Mouse (Mus musculus) liver, adult 2 months (tissue): ENCODE data around the gene Dhdds.

Experiments used
- CTCF ChIP-seq: fragments of 200-500 bp; IDR thresholded peaks from 2 replicates; pipeline ENCODE4 v1.5.1; 2011; ENCODE audit warnings: low read depth, low read length, control low read depth
- POLR2A ChIP-seq: fragments of 200-500 bp; IDR thresholded peaks from 2 replicates; pipeline ENCODE4 v1.6.1; 2011; ENCODE audit warnings: low read length, control low read depth; ENCODE audit not compliant: insufficient read depth; ENCODE audit errors: extremely low read depth

DNA sequence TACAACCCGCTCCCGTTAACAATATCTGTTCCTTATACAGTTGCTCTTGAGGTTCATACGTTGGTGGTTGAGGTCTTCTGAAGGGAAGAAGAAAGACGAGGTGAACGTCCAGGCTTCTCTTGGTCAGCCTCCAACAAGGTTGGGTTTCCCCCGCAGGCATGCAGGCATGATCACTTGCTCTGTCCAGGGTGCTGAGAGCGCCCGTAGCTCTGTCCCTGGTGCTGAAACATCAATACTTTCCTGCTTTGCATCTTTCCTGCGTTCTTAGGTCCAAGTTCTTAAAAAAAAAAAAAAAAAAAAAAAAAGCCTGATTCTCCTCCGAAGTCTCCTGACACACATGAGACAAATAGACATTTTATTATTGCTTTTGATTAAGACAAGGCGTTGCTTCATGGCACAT is 19.9 kb upstream of the Dhdds start:
- TF ChIP-seq CTCF (peak; percentile 41), POLR2A (no peak)
